Mouse (Mus musculus) heart, embryonic 11.5 days (tissue): ENCODE results near the gene Nrxn3. TPM values are rescaled to one million over a fixed set of nuclear protein-coding genes. Genes with fewer than 3 reads are reported as not detected.

Experiments
- ATAC-seq: fragments of 200-750 bp; cut with Nextera tagmentation; replicated peaks from 2 replicates; pipeline ENCODE4 v1.8.0; 2017; ENCODE audit warnings: moderate library complexity; ENCODE audit not compliant: insufficient number of reproducible peaks, low FRiP score, low TSS enrichment
- H3K27ac ChIP-seq: fragments of 300-500 bp; sonication (generic); 2 replicates; pipeline ENCODE4 v1.5.1; 2014; ENCODE audit warnings: mild to moderate bottlenecking, low read depth, low read length
- H3K27me3 ChIP-seq: fragments of 300-500 bp; sonication (generic); 2 replicates; pipeline ENCODE4 v1.6.1; 2014; ENCODE audit warnings: mild to moderate bottlenecking, low read length, mixed read lengths; ENCODE audit not compliant: control insufficient read depth, insufficient read depth
- H3K36me3 ChIP-seq: fragments of 300-500 bp; sonication (generic); 2 replicates; pipeline ENCODE4 v1.6.1; 2014; ENCODE audit warnings: mild to moderate bottlenecking, low read length, moderate library complexity, mixed read lengths; ENCODE audit not compliant: control insufficient read depth, insufficient read depth
- H3K4me1 ChIP-seq: fragments of 300-500 bp; sonication (generic); 2 replicates; pipeline ENCODE4 v1.6.1; 2014; ENCODE audit warnings: low read length; ENCODE audit not compliant: control insufficient read depth, insufficient read depth
- H3K4me2 ChIP-seq: fragments of 300-500 bp; sonication (generic); 2 replicates; pipeline ENCODE4 v1.6.1; 2014; ENCODE audit warnings: mild to moderate bottlenecking, moderate library complexity
- H3K4me3 ChIP-seq: fragments of 300-500 bp; sonication (generic); 2 replicates; pipeline ENCODE4 v1.5.1; 2014; ENCODE audit warnings: low read depth, low read length
- H3K9ac ChIP-seq: fragments of 300-500 bp; sonication (generic); 2 replicates; pipeline ENCODE4 v1.6.1; 2014; ENCODE audit warnings: mild to moderate bottlenecking, low read depth, low read length, moderate library complexity
- H3K9me3 ChIP-seq: fragments of 300-500 bp; sonication (generic); replicated peaks from 2 replicates; pipeline ENCODE4 v1.6.1; 2016; ENCODE audit warnings: low read length; ENCODE audit not compliant: control insufficient read depth
- WGBS: fragments of 180-500 bp; shearing (Covaris S2); extraction: QIAGEN DNeasy Blood & Tissue Kit; methylation state at CpG from one replicate; pipeline ENCODE4 v1.1.7; 2014; ENCODE audit not compliant: insufficient replicate concordance; 5-methylcytosine and 5-hydroxymethylcytosine counted together
- polyA plus RNA-seq: library from polyadenylated mRNA; unstranded; fragments of >200 nt; fragmentation: Nextera tagmentation; extraction: Ambion mirVana; gene quantifications from 2 replicates; pipeline ENCODE4 v1.2.1, GENCODE M21; 2014

Gene Nrxn3
- polyA plus RNA-seq, 1 experiment from 2014 or later, result 4.5 TPM

- no peak; the same call in 1 of the 2 replicates for ATAC-seq
- peak overlapping the region; percentile 46; the same call in 1 of the 2 replicates for H3K9ac ChIP-seq
These were observed 1090.0 kb downstream of the Nrxn3 start for GRCm38 (mm10) chr12:89812550-89813207.

DNA sequence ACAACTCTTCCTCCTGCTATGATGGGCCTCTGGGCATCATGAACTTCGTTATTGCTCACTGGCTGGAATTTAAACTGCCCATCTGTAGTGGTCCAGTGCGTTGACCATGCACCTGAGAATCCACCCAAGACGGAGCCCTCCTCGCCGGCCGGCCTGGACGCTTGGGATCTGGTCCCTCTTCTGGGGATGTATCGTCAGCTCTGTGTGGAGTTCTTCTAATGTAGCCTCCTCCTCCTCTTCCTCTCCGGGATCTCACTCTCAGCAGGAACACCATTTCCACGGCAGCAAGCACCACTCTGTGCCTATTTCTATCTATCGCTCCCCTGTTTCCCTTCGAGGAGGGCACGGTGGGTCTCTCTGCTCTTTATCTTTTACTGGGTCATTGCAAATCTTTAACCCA lies 1090.6 kb downstream of the Nrxn3 start:
- no peak overlapping the region for H3K9ac ChIP-seq
- no peak overlapping the region for H3K27ac ChIP-seq
- 7% methylated on average over 13 of the region's 13 CpGs for WGBS
- no peak for ATAC-seq
- peak overlapping the region; percentile 91 for H3K4me2 ChIP-seq
- peak overlapping the region; percentile 45 for H3K4me3 ChIP-seq
- H3K27me3 ChIP-seq, result peaks cover 5% of the 10 kb centered on the region
- H3K4me1 ChIP-seq, result no peaks in the 10 kb centered on the region; the same call in 1 of the 2 replicates
- no peaks in the 10 kb centered on the region for H3K36me3 ChIP-seq
- no peaks in the 10 kb centered on the region for H3K9me3 ChIP-seq

More at GRCm38 (mm10) chr12:89812550-89813207, 1090.0 kb downstream of the Nrxn3 start:
- Histone ChIP-seq H3K4me2 (peak overlapping the region; percentile 91), H3K4me1 (no peaks in the 10 kb centered on the region; the same call in 1 of the 2 replicates), H3K27me3 (peaks cover 5% of the 10 kb centered on the region), H3K9me3 (no peaks in the 10 kb centered on the region), H3K27ac (no peak overlapping the region), H3K36me3 (no peaks in the 10 kb centered on the region), H3K4me3 (peak overlapping the region; percentile 45)
- WGBS, result 2% methylated on average over 17 of the region's 17 CpGs

GRCm38 (mm10) chr12:89813718-89814117 lies 1091.0 kb downstream of the Nrxn3 start:
- H3K36me3 ChIP-seq, result no peaks in the 10 kb centered on the region
- H3K4me3 ChIP-seq, result no peak overlapping the region; the same call in 1 of the 2 replicates
- H3K4me2 ChIP-seq, result peak overlapping the region; percentile 91
- H3K4me1 ChIP-seq, result no peaks in the 10 kb centered on the region; the same call in 1 of the 2 replicates
- no peak for ATAC-seq
- WGBS, result 75% methylated on average over 5 of the region's 5 CpGs
- H3K27me3 ChIP-seq, result peaks cover 5% of the 10 kb centered on the region
- H3K9ac ChIP-seq, result no peak overlapping the region
- no peaks in the 10 kb centered on the region for H3K9me3 ChIP-seq
- no peak overlapping the region for H3K27ac ChIP-seq

- H3K4me3 ChIP-seq, result no peak overlapping the region
- no peak overlapping the region for H3K9ac ChIP-seq
- 47% methylated on average over 4 of the region's 4 CpGs for WGBS
- no peaks in the 10 kb centered on the region for H3K36me3 ChIP-seq
- peaks cover 5% of the 10 kb centered on the region for H3K27me3 ChIP-seq
- no peak for ATAC-seq
- H3K4me1 ChIP-seq, result no peaks in the 10 kb centered on the region; the same call in 1 of the 2 replicates
- H3K4me2 ChIP-seq, result no peak overlapping the region
- no peaks in the 10 kb centered on the region for H3K9me3 ChIP-seq
- no peak overlapping the region for H3K27ac ChIP-seq
These were observed 1091.9 kb downstream of the Nrxn3 start for GRCm38 (mm10) chr12:89814536-89814935.

- WGBS, result 67% methylated on average over 9 of the region's 9 CpGs
- Histone ChIP-seq H3K27ac (no peak overlapping the region), H3K4me3 (no peak overlapping the region), H3K4me2 (no peak overlapping the region), H3K36me3 (no peaks in the 10 kb centered on the region), H3K9ac (no peak overlapping the region), H3K9me3 (no peaks in the 10 kb centered on the region), H3K4me1 (no peaks in the 10 kb centered on the region), H3K27me3 (peaks cover 5% of the 10 kb centered on the region)
- no peak for ATAC-seq
These were observed 1094.5 kb downstream of the Nrxn3 start for GRCm38 (mm10) chr12:89817072-89817773.

- no peaks in the 10 kb centered on the region for H3K36me3 ChIP-seq
- WGBS, result 74% methylated on average over 2 of the region's 2 CpGs
- H3K9me3 ChIP-seq, result no peaks in the 10 kb centered on the region
These were observed 1095.5 kb downstream of the Nrxn3 start for GRCm38 (mm10) chr12:89818200-89818599.

DNA sequence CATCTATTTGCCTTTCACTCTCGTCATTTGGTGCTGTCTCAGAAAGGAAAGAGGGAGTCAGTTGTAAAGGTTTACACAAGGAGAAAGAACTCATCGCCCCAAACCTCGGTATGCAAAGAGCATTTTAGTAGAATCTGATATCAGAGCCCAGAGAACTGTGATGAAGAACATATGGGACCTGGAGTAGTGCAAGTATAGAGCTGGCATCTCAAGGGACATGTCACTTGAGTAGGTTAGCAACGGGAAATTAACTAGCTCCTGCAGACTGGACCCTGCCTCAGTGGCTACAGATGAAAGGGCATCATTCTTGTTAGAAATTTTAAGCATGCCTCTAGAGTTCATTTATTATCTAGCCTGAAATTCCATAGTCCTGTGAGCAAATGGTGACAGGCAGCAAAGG lies 1099.5 kb downstream of the Nrxn3 start:
- Histone ChIP-seq H3K4me1 (no peaks in the 10 kb centered on the region), H3K9ac (no peak overlapping the region), H3K9me3 (no peaks in the 10 kb centered on the region), H3K36me3 (no peaks in the 10 kb centered on the region), H3K27me3 (no peaks in the 10 kb centered on the region), H3K27ac (no peak overlapping the region), H3K4me2 (no peak overlapping the region), H3K4me3 (no peak overlapping the region)
- ATAC-seq, result no peak
- 54% methylated on average over 4 of the region's 4 CpGs for WGBS

More at GRCm38 (mm10) chr12:89818200-89818599, 1095.5 kb downstream of the Nrxn3 start:
- peaks cover 5% of the 10 kb centered on the region for H3K27me3 ChIP-seq
- H3K4me1 ChIP-seq, result no peaks in the 10 kb centered on the region
- ATAC-seq, result no peak
- H3K9ac ChIP-seq, result no peak overlapping the region
- H3K4me3 ChIP-seq, result no peak overlapping the region
- no peak overlapping the region for H3K27ac ChIP-seq
- no peak overlapping the region for H3K4me2 ChIP-seq

GRCm38 (mm10) chr12:89829927-89830326 lies 1107.3 kb downstream of the Nrxn3 start:
- WGBS, result 77% methylated on average over 2 of the region's 2 CpGs
- Histone ChIP-seq H3K36me3 (no peaks in the 10 kb centered on the region), H3K27me3 (no peaks in the 10 kb centered on the region), H3K4me1 (no peaks in the 10 kb centered on the region), H3K9ac (no peak overlapping the region), H3K4me3 (no peak overlapping the region), H3K4me2 (no peak overlapping the region), H3K27ac (no peak overlapping the region), H3K9me3 (no peaks in the 10 kb centered on the region)
- no peak for ATAC-seq
